Mouse (Mus musculus) urinary bladder, postnatal 36 days (tissue): ENCODE data around the gene Catsperd.
"Not testable (repeated sequence)": the region's sequence is repeated elsewhere in the genome, so short reads cannot be mapped to it uniquely, and the experiment has no call there.

Experiments used
- DNase-seq, 2 experiments: peaks; one replicate each; pipeline ENCODE4 v3.0.0; 2022; ENCODE audit warnings: low spot score in 2 of 2, mixed read lengths in 1 of 2

Catsperd gene

GRCm38 (mm10) chr17:56612565-56612939 is 15.4 kb upstream of the Catsperd start:
- DNase-seq, result not testable (repeated sequence)

- DNase-seq, result peak; percentile 94 to 96
These were observed 14.6 kb upstream of the Catsperd start, which contains the start of gene Rpl36 for GRCm38 (mm10) chr17:56613236-56613844. Rpl36 (plus strand) TSS chr17:56613416.

GRCm38 (mm10) chr17:56613893-56614292 is 14.1 kb upstream of the Catsperd start:
- DNase-seq, result not testable (repeated sequence)

GRCm38 (mm10) chr17:56614391-56615135 is 13.4 kb upstream of the Catsperd start:
- DNase-seq, result no peak

- no peak for DNase-seq
These were observed 12.7 kb upstream of the Catsperd start for GRCm38 (mm10) chr17:56615136-56615784.

GRCm38 (mm10) chr17:56615792-56616191 is 12.2 kb upstream of the Catsperd start:
- DNase-seq, result no peak

GRCm38 (mm10) chr17:56616725-56617124 is 11.2 kb upstream of the Catsperd start:
- no peak for DNase-seq

- DNase-seq, result no peak
These were observed 10.3 kb upstream of the Catsperd start for GRCm38 (mm10) chr17:56617628-56618027.

- no peak for DNase-seq
These were observed 2.4 kb upstream of the Catsperd start for GRCm38 (mm10) chr17:56625495-56625894.

GRCm38 (mm10) chr17:56626260-56626659 is 1.7 kb upstream of the Catsperd start:
- no peak for DNase-seq

- peak; percentile 97 for DNase-seq
These were observed 1.0 kb upstream of the Catsperd start, which contains the start of gene Lonp1 for GRCm38 (mm10) chr17:56626754-56627470. Lonp1 (minus strand) TSS chr17:56626887.

GRCm38 (mm10) chr17:56629800-56630781 is 2.1 kb downstream of the Catsperd start:
- DNase-seq, result not testable (repeated sequence)

- no peak for DNase-seq
These were observed 3.9 kb downstream of the Catsperd start for GRCm38 (mm10) chr17:56631807-56632206.

GRCm38 (mm10) chr17:56634023-56634422 is 6.1 kb downstream of the Catsperd start:
- DNase-seq, result no peak

- no peak for DNase-seq
These were observed 15.3 kb downstream of the Catsperd start for GRCm38 (mm10) chr17:56643237-56643636.

- no peak for DNase-seq
These were observed 19.6 kb downstream of the Catsperd start for GRCm38 (mm10) chr17:56647546-56647945.

GRCm38 (mm10) chr17:56651801-56652200 is 23.9 kb downstream of the Catsperd start:
- no peak for DNase-seq

GRCm38 (mm10) chr17:56654771-56655170 is 26.8 kb downstream of the Catsperd start:
- DNase-seq, result no peak

GRCm38 (mm10) chr17:56655311-56655710 is 27.4 kb downstream of the Catsperd start:
- DNase-seq, result no peak

GRCm38 (mm10) chr17:56656171-56656570 is 28.2 kb downstream of the Catsperd start:
- DNase-seq, result no peak

- no peak for DNase-seq
These were observed 35.7 kb downstream of the Catsperd start for GRCm38 (mm10) chr17:56663659-56664058.
